Mouse (Mus musculus) hindbrain, embryonic 11.5 days (tissue): ENCODE measurements around the gene Vwa8. TPM values are rescaled to one million over a fixed set of nuclear protein-coding genes. Genes with fewer than 3 reads are reported as not detected.

Experiments used
- ATAC-seq: fragments of 200-750 bp; cut with Nextera tagmentation; 2 replicates; pipeline ENCODE4 v1.8.0; 2017; ENCODE audit warnings: mild to moderate bottlenecking, moderate TSS enrichment, moderate library complexity; ENCODE audit not compliant: low FRiP score
- DNase-seq: peaks from one replicate; pipeline ENCODE4 v3.0.0-alpha.2; 2015; ENCODE audit warnings: low spot score
- H3K27ac ChIP-seq: fragments of 300-500 bp; sonication (generic); 2 replicates; pipeline ENCODE4 v1.5.1; 2014; ENCODE audit warnings: mild to moderate bottlenecking, low read depth, low read length
- H3K27me3 ChIP-seq: fragments of 300-500 bp; sonication (generic); 2 replicates; pipeline ENCODE4 v1.6.1; 2014; ENCODE audit warnings: mild to moderate bottlenecking, low read length, moderate library complexity, mixed read lengths; ENCODE audit not compliant: control insufficient read depth, insufficient read depth
- H3K36me3 ChIP-seq: fragments of 300-500 bp; sonication (generic); 2 replicates; pipeline ENCODE4 v1.6.1; 2014; ENCODE audit warnings: mild to moderate bottlenecking, low read length, moderate library complexity, mixed read lengths; ENCODE audit not compliant: control insufficient read depth, insufficient read depth
- H3K4me1 ChIP-seq: fragments of 300-500 bp; sonication (generic); replicated peaks from 2 replicates; pipeline ENCODE4 v1.6.1; 2014; ENCODE audit warnings: low read length, mixed read lengths; ENCODE audit not compliant: control insufficient read depth, insufficient read depth
- H3K4me2 ChIP-seq: fragments of 300-500 bp; sonication (generic); replicated peaks from 2 replicates; pipeline ENCODE4 v1.6.1; 2014; ENCODE audit warnings: mild to moderate bottlenecking, low read depth, low read length
- H3K4me3 ChIP-seq: fragments of 300-500 bp; sonication (generic); 2 replicates; pipeline ENCODE4 v1.5.1; 2014; ENCODE audit warnings: low read depth, low read length
- H3K9ac ChIP-seq: fragments of 300-500 bp; sonication (generic); 2 replicates; pipeline ENCODE4 v1.6.1; 2014; ENCODE audit warnings: low read depth, low read length
- H3K9me3 ChIP-seq: fragments of 300-500 bp; sonication (generic); 2 replicates; pipeline ENCODE4 v1.6.1; 2016; ENCODE audit warnings: low read length; ENCODE audit not compliant: control insufficient read depth
- WGBS: fragments of 180-500 bp; shearing (Covaris S2); extraction: QIAGEN DNeasy Blood & Tissue Kit; methylation state at CpG from one replicate; pipeline ENCODE4 v1.1.7; 2014; 5-methylcytosine and 5-hydroxymethylcytosine counted together
- polyA plus RNA-seq: library from polyadenylated mRNA; unstranded; fragments of >200 nt; fragmentation: Nextera tagmentation; extraction: Ambion mirVana; gene quantifications from 2 replicates; pipeline ENCODE4 v1.2.1, GENCODE M21; 2014

Gene Vwa8
- polyA plus RNA-seq, 1 experiment from 2014 or later = 7.2 TPM

DNA sequence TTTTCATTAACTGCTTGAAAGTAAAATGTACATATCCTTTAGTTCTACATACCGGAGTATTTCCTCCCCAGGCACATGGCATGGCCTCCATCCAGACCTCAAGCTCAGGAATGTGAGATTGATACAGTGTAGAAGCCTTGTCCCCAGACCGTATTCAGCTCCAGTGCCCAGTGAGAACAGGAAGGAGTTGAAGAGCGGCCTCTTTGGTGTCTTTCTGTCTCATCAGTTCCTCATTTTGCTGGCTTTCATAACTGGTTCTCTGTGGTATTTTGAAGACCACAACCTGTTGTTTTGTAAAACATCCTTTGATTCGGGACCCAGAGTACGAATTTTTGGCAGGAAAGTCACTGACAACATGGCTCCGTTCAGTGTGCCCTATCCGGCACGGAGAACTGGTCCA lies 274.6 kb downstream of the Vwa8 start:
- Histone ChIP-seq H3K4me2 (no peak overlapping the region), H3K9ac (no peak overlapping the region), H3K4me1 (no peaks in the 10 kb centered on the region), H3K36me3 (no peaks in the 10 kb centered on the region), H3K9me3 (no peaks in the 10 kb centered on the region), H3K4me3 (no peak overlapping the region), H3K27me3 (no peaks in the 10 kb centered on the region), H3K27ac (no peak overlapping the region)
- DNase-seq = no peak
- ATAC-seq = no peak
- WGBS = 88% methylated on average over 8 of the region's 8 CpGs

GRCm38 (mm10) chr14:79124643-79125042 lies 275.8 kb downstream of the Vwa8 start:
- Histone ChIP-seq H3K4me1 (no peaks in the 10 kb centered on the region), H3K9ac (no peak overlapping the region), H3K36me3 (no peaks in the 10 kb centered on the region), H3K4me3 (no peak overlapping the region), H3K27ac (no peak overlapping the region), H3K9me3 (no peaks in the 10 kb centered on the region), H3K27me3 (no peaks in the 10 kb centered on the region), H3K4me2 (no peak overlapping the region)
- DNase-seq (peak; percentile 61), ATAC-seq (no peak)
- 43% methylated on average over 5 of the region's 5 CpGs for WGBS

DNA sequence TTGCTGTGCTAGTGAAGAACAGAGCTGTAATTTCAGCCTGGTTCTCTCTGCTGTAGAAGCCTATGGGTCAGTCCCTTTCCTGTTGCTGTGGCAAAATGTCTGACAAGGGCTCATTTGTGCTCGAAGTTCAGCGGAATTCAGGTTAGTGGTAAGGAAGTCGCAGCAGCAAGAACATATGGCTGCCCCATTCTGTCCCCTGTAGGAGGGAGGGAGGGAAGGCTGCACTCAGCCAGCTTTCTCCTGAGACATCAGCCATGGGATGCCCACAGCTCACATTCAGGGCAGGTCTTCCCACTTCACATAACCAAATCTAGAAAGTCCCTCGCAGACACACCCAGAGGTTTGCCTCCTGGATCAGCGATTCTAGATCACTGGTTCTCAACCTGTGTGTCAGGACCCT lies 277.3 kb downstream of the Vwa8 start:
- Histone ChIP-seq H3K4me1 (no peaks in the 10 kb centered on the region), H3K9ac (no peak overlapping the region), H3K27me3 (no peaks in the 10 kb centered on the region), H3K4me3 (no peak overlapping the region), H3K27ac (no peak overlapping the region), H3K9me3 (no peaks in the 10 kb centered on the region), H3K36me3 (no peaks in the 10 kb centered on the region), H3K4me2 (no peak overlapping the region)
- ATAC-seq (no peak), DNase-seq (no peak)
- WGBS = 74% methylated on average over 5 of the region's 5 CpGs

DNA sequence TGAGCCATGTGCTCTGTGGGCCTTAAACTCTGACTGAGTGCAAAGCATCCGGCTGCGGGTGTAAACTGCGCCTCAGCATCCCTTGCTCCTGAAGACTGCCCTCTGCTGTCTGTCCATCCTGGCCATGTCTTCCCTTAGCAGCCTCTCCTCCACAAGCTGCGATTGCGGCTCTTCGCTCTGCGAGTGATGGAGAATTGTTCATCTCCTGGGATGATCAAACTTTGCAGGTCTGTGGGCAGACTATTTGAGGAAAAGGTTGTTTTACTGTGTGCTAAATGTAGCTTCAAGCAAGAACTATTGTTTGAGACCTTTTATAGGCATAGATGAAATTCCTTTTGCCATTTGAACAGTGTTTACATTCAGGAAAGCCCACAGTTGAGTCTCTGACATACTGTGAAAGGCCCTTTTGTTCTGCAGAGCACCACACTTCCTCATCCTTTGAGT lies 286.1 kb downstream of the Vwa8 start:
- DNase-seq (peak; percentile 56), ATAC-seq (peak; percentile 56; the same call in 1 of the 2 replicates)
- Histone ChIP-seq H3K36me3 (no peaks in the 10 kb centered on the region), H3K4me1 (no peaks in the 10 kb centered on the region; the same call in 1 of the 2 replicates), H3K4me2 (no peak overlapping the region), H3K9ac (no peak overlapping the region), H3K27ac (no peak overlapping the region), H3K9me3 (no peaks in the 10 kb centered on the region), H3K27me3 (no peaks in the 10 kb centered on the region), H3K4me3 (no peak overlapping the region)
- WGBS = 10% methylated on average over 7 of the region's 7 CpGs

DNA sequence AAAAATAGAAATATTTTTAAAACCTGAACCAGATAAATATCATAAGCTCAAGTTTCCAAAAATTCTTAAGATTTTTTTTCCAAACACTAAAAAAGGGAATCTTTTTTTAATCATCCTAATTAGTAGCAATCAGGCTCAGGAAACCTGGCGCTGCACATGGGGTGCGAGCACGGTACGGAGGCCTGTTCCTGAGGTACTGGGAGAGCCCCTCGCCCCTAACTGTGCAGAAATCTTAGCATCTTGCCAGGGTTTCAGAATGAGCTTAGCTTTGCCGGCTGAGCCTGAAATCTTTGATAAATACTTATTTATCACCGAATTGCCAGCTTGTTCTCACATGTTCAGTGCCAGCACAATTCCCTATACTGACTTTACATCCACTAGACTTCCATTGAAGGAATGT lies 286.6 kb downstream of the Vwa8 start:
- Histone ChIP-seq H3K9me3 (no peaks in the 10 kb centered on the region), H3K4me2 (no peak overlapping the region), H3K27ac (no peak overlapping the region), H3K4me3 (no peak overlapping the region), H3K27me3 (no peaks in the 10 kb centered on the region), H3K9ac (no peak overlapping the region), H3K36me3 (no peaks in the 10 kb centered on the region), H3K4me1 (peaks cover 2% of the 10 kb centered on the region)
- ATAC-seq = no peak
- DNase-seq = no peak
- WGBS = 67% methylated on average over 7 of the region's 7 CpGs

- H3K4me2 ChIP-seq = no peak overlapping the region
- H3K36me3 ChIP-seq = no peaks in the 10 kb centered on the region
- no peak overlapping the region for H3K4me3 ChIP-seq
- no peak overlapping the region for H3K9ac ChIP-seq
- no peaks in the 10 kb centered on the region for H3K9me3 ChIP-seq
- ATAC-seq (no peak), DNase-seq (no peak)
- no peaks in the 10 kb centered on the region for H3K27me3 ChIP-seq
- WGBS = 87% methylated on average over 3 of the region's 3 CpGs
- peaks cover 5% of the 10 kb centered on the region for H3K4me1 ChIP-seq
- H3K27ac ChIP-seq = no peak overlapping the region
Observed at GRCm38 (mm10) chr14:79136585-79136984, 287.7 kb downstream of the Vwa8 start.

DNA sequence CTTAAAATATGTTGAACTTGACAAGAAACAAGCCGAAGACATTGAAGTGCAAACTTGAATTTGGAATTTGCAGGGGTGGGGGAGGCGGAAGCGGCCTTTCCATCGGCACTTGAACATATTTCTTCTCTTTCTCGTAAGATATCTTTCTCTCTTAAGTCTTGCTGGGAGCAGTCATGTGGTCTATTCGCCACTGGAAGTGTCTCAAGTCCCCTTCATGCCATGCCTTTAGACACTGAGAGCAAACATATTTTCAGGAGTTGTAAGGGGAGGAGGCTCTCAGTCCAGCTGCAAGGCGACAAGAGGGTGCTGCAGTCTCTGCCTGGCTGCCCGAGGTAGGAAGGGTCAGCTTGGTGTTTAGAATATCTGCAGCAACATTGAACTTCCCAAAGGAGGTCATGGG lies 288.2 kb downstream of the Vwa8 start:
- Histone ChIP-seq H3K4me3 (no peak overlapping the region), H3K27me3 (no peaks in the 10 kb centered on the region), H3K9me3 (no peaks in the 10 kb centered on the region), H3K4me2 (no peak overlapping the region), H3K27ac (no peak overlapping the region), H3K36me3 (no peaks in the 10 kb centered on the region), H3K4me1 (peaks cover 5% of the 10 kb centered on the region), H3K9ac (no peak overlapping the region)
- ATAC-seq (no peak), DNase-seq (no peak)
- 85% methylated on average over 8 of the region's 8 CpGs for WGBS

DNA sequence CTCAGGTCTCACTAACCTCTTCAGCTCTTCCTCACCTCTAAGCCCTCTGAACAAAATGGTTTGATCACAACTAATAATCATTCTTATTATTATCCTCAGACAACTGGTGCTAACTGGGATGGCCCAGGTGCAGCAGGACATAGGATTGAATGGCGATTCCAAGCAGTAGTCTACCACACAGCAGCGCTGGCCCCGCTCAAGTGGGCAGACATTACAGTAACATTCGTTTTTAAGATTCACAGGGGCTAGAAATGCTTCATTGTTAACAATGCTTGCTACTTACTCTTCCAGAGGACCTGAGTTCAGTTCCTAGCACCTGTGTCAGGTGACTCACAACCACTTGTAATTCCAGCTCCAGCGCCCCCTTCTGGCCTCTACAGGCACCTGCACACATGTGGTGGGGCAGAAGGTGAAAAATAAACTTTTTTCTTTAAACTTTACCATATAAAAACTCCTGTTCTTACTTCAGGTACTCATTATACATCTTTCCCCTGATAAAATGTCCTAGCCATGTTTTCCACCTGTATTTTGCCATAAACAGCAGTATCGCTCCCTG lies 290.3 kb downstream of the Vwa8 start:
- Histone ChIP-seq H3K27me3 (no peaks in the 10 kb centered on the region), H3K36me3 (no peaks in the 10 kb centered on the region), H3K4me3 (no peak overlapping the region), H3K4me1 (peaks cover 5% of the 10 kb centered on the region), H3K27ac (no peak overlapping the region), H3K9ac (no peak overlapping the region), H3K9me3 (no peaks in the 10 kb centered on the region), H3K4me2 (no peak overlapping the region)
- DNase-seq (no peak), ATAC-seq (no peak)
- WGBS = 91% methylated on average over 6 of the region's 6 CpGs
